8 mouse cellular contexts compared by ENCODE assay signal in the genomic region with DNA sequence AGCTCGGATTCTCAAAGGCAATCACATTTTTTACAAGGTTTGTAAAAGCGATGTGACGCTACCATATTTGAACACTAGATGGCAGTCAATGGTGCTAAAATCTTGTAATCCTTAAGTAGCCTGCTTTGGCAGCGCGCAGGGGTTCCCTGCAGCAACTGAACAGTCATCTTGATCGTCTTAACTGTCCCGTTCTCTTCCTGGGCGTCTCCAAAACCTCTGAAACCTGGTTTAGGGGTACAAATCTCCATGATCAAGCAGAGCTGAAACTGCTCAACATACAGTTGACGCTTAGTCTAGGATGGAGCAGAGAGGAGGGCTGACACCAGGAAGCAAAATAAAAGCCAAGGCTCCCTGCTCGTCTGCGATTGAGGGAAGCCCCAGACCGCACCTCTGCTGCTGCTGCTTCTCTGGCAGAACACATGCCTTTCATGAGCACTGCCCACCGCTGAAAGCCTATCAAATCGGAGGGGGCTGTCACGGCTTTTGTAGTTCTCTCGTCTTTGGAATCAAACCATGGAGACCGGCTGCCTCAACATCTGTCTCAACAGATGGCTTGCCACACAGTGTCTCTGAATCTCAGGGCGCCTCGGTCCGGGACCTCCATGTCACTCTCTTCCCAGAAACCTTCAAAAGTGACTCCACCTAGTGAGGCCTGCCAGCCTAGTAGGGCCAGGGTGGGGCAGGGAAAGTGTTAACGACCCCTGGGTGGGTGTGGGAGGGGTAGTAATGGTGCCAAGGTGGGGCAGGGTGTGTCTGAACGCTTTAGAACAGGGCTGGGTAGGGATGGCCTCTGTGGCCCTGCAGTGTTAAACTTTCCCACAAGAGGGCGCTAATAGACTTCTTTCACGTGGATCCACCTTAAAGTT. TPM values are rescaled to one million over a fixed set of nuclear protein-coding genes. Genes with fewer than 3 reads are reported as not detected.
A peak's percentile ranks its signal among the peaks of the same experiment; 100 is the strongest.
DNase-seq lines count a peak whose midpoint lies in the region; ATAC-seq and TF ChIP-seq lines count a peak whose summit lies in the region.

No protein-coding gene starts in this region.

- no peak for TF ChIP-seq EP300 in liver, embryonic 14.5 days (IDR thresholded peaks at IDR 0.05; ENCODE audit: low read depth)
- no peak for TF ChIP-seq EP300 in stomach, postnatal 0 days (optimal IDR thresholded peaks at IDR 0.05)

- H3K9me3 ChIP-seq in forebrain, embryonic 10.5 days = no peaks in the 10 kb centered on the region
- H3K9me3 ChIP-seq in heart, embryonic 15.5 days (replicated peaks) = no peaks in the 10 kb centered on the region
- H3K9me3 ChIP-seq in liver, embryonic 14.5 days (ENCODE audit: control insufficient read depth, low read length) = no peaks in the 10 kb centered on the region
- H3K9me3 ChIP-seq in neural tube, embryonic 11.5 days (ENCODE audit: control insufficient read depth, low read length) = no peaks in the 10 kb centered on the region
- H3K9me3 ChIP-seq in stomach, postnatal 0 days (ENCODE audit: control insufficient read depth, low read length) = no peaks in the 10 kb centered on the region

- peaks cover 6% of the 10 kb centered on the region for H3K4me1 ChIP-seq in forebrain, embryonic 10.5 days
- H3K4me1 ChIP-seq in heart, embryonic 15.5 days (replicated peaks) = peaks cover 4% of the 10 kb centered on the region; the same call in 1 of the 2 replicates
- no peaks in the 10 kb centered on the region for H3K4me1 ChIP-seq in liver, embryonic 14.5 days (replicated peaks; ENCODE audit: control insufficient read depth in 2 of 2, insufficient read depth in 2 of 2, low read length in 1 of 2)
- H3K4me1 ChIP-seq in neural tube, embryonic 11.5 days (ENCODE audit: control insufficient read depth, insufficient read depth, low read length) = no peaks in the 10 kb centered on the region; the same call in 1 of the 2 replicates
- H3K4me1 ChIP-seq in stomach, postnatal 0 days (replicated peaks; ENCODE audit: control insufficient read depth, insufficient read depth) = no peaks in the 10 kb centered on the region

- peak; percentile 90 for TF ChIP-seq CTCF in liver, embryonic 14.5 days (IDR thresholded peaks at IDR 0.05; ENCODE audit: low read depth)
- TF ChIP-seq CTCF in stomach, postnatal 0 days (IDR thresholded peaks at IDR 0.05; ENCODE audit: low read depth) = peak; percentile 90

- H3K9ac ChIP-seq in heart, embryonic 15.5 days = peak overlapping the region; percentile 16; the same call in 1 of the 2 replicates
- H3K9ac ChIP-seq in liver, embryonic 14.5 days (replicated peaks) = peak overlapping the region; percentile 5
- H3K9ac ChIP-seq in neural tube, embryonic 11.5 days (ENCODE audit: low read length) = peak overlapping the region; percentile 32; the same call in 1 of the 2 replicates
- H3K9ac ChIP-seq in stomach, postnatal 0 days (ENCODE audit: low read length) = peak overlapping the region; percentile 43; the same call in 1 of the 2 replicates

- peak; percentile 76 for ATAC-seq in heart, embryonic 15.5 days (replicated peaks; ENCODE audit: insufficient number of reproducible peaks, insufficient read depth, low FRiP score, low read depth)
- peak; percentile 79 for ATAC-seq in liver, embryonic 14.5 days (ENCODE audit: insufficient read depth)
- ATAC-seq in neural tube, embryonic 11.5 days (ENCODE audit: insufficient read depth, low FRiP score, low TSS enrichment) = peak; percentile 80
- peak; percentile 89 for ATAC-seq in stomach, postnatal 0 days (ENCODE audit: low FRiP score, low TSS enrichment)

- peak; percentile 70 to 84 for DNase-seq in CD8-positive naive resting alpha-beta T cell, adult 2 months (ENCODE audit: low read depth in 2 of 2, low spot score in 2 of 2)
- DNase-seq in c-Kit-negative CD71-positive TER-119-positive erythroid progenitor cells, embryonic 14.5 days (ENCODE audit: low read depth, low spot score) = peak; percentile 65
- DNase-seq in forebrain, embryonic 10.5 days (ENCODE audit: extremely low spot score, low spot score) = peak; percentile 78
- peak; percentile 81 to 88 for DNase-seq in kidney, postnatal 25 days
- DNase-seq in liver, embryonic 14.5 days (ENCODE audit: low read depth in 3 of 3, low spot score in 3 of 3) = peak; percentile 64 to 73 (median 64)
- peak; percentile 87 for DNase-seq in neural tube, embryonic 11.5 days (ENCODE audit: low spot score)
- peak; percentile 92 for DNase-seq in stomach, postnatal 0 days (ENCODE audit: low spot score)

- H3K27ac ChIP-seq in forebrain, embryonic 10.5 days = peak overlapping the region; percentile 70
- H3K27ac ChIP-seq in heart, embryonic 15.5 days = peak overlapping the region; percentile 49
- H3K27ac ChIP-seq in liver, embryonic 14.5 days = no peak overlapping the region
- H3K27ac ChIP-seq in neural tube, embryonic 11.5 days (ENCODE audit: low read depth, low read length) = peak overlapping the region; percentile 54
- H3K27ac ChIP-seq in stomach, postnatal 0 days (replicated peaks) = peak overlapping the region; percentile 73

- peak overlapping the region; percentile 89 for H3K4me2 ChIP-seq in heart, embryonic 15.5 days
- H3K4me2 ChIP-seq in liver, embryonic 14.5 days (ENCODE audit: low read depth) = peak overlapping the region; percentile 73
- peak overlapping the region; percentile 74 for H3K4me2 ChIP-seq in neural tube, embryonic 11.5 days (ENCODE audit: low read depth)
- H3K4me2 ChIP-seq in stomach, postnatal 0 days (replicated peaks; ENCODE audit: low read depth) = peak overlapping the region; percentile 75

- peak overlapping the region; percentile 56 for H3K4me3 ChIP-seq in forebrain, embryonic 10.5 days
- H3K4me3 ChIP-seq in heart, embryonic 15.5 days = peak overlapping the region; percentile 52
- H3K4me3 ChIP-seq in liver, embryonic 14.5 days (ENCODE audit: insufficient read depth in 1 of 2, low read depth in 2 of 2, low read length in 2 of 2) = peak overlapping the region; percentile 45 to 49
- peak overlapping the region; percentile 36 for H3K4me3 ChIP-seq in neural tube, embryonic 11.5 days (ENCODE audit: low read depth, low read length)
- H3K4me3 ChIP-seq in stomach, postnatal 0 days (ENCODE audit: low read depth, low read length) = peak overlapping the region; percentile 41

- WGBS in forebrain, embryonic 10.5 days = 2% methylated on average over 24 of the region's 24 CpGs
- under 1% methylated on average over 24 of the region's 24 CpGs for WGBS in heart, embryonic 15.5 days
- WGBS in liver, embryonic 14.5 days (ENCODE audit: insufficient replicate concordance) = under 1% methylated on average over 24 of the region's 24 CpGs
- 1% methylated on average over 24 of the region's 24 CpGs for WGBS in neural tube, embryonic 11.5 days
- WGBS in stomach, postnatal 0 days = under 1% methylated on average over 24 of the region's 24 CpGs

- H3K27me3 ChIP-seq in forebrain, embryonic 10.5 days (ENCODE audit: poor library complexity, severe bottlenecking) = peaks cover 3% of the 10 kb centered on the region; the same call in 1 of the 2 replicates
- H3K27me3 ChIP-seq in heart, embryonic 15.5 days = no peaks in the 10 kb centered on the region
- H3K27me3 ChIP-seq in liver, embryonic 14.5 days (ENCODE audit: control insufficient read depth, insufficient read depth, low read length) = no peaks in the 10 kb centered on the region
- no peaks in the 10 kb centered on the region for H3K27me3 ChIP-seq in neural tube, embryonic 11.5 days (ENCODE audit: control insufficient read depth, insufficient read depth, low read length)
- H3K27me3 ChIP-seq in stomach, postnatal 0 days (ENCODE audit: control insufficient read depth, insufficient read depth, low read length) = no peaks in the 10 kb centered on the region

- H3K36me3 ChIP-seq in forebrain, embryonic 10.5 days (replicated peaks) = no peaks in the 10 kb centered on the region
- no peaks in the 10 kb centered on the region for H3K36me3 ChIP-seq in heart, embryonic 15.5 days
- H3K36me3 ChIP-seq in liver, embryonic 14.5 days (replicated peaks; ENCODE audit: control insufficient read depth, insufficient read depth, low read depth) = no peaks in the 10 kb centered on the region
- H3K36me3 ChIP-seq in neural tube, embryonic 11.5 days (ENCODE audit: control insufficient read depth, insufficient read depth, low read length) = no peaks in the 10 kb centered on the region
- no peaks in the 10 kb centered on the region for H3K36me3 ChIP-seq in stomach, postnatal 0 days (ENCODE audit: control insufficient read depth, insufficient read depth, low read length)

RNA-seq across cellular contexts. Expression of gene Zdhhc13, which starts 39.3 kb away (rescaled TPM):
- polyA plus RNA-seq in forebrain, embryonic 10.5 days (2016; fragmentation: Nextera tagmentation; extraction: Ambion mirVana) = 29.2 and 33.4 TPM in 2 replicates
- polyA plus RNA-seq in heart, embryonic 15.5 days (2015; fragmentation: Nextera tagmentation; extraction: Ambion mirVana) = 29.0 and 31.2 TPM in 2 replicates
- 9.4 and 9.5 TPM in 2 replicates for polyA plus RNA-seq in liver, embryonic 14.5 days (2012; rRNA removed)
- 13.5 and 14.8 TPM in 2 replicates for polyA plus RNA-seq in liver, embryonic 14.5 days (2014; fragmentation: Nextera tagmentation; extraction: Ambion mirVana)
- polyA plus RNA-seq in neural tube, embryonic 11.5 days (2014; fragmentation: Nextera tagmentation; extraction: Ambion mirVana) = 39.0 and 41.2 TPM in 2 replicates
- 33.3 and 34.0 TPM in 2 replicates for polyA plus RNA-seq in stomach, postnatal 0 days (2015; fragmentation: Nextera tagmentation; extraction: Ambion mirVana)
